Mouse (Mus musculus) hindbrain, embryonic 11.5 days (tissue): ENCODE data around the gene Ddit4. TPM values are rescaled to one million over a fixed set of nuclear protein-coding genes. Genes with fewer than 3 reads are reported as not detected.

ENCODE experiments used
- ATAC-seq: fragments of 200-750 bp; cut with Nextera tagmentation; 2 replicates; pipeline ENCODE4 v1.8.0; 2017; ENCODE audit warnings: mild to moderate bottlenecking, moderate TSS enrichment, moderate library complexity; ENCODE audit not compliant: low FRiP score
- DNase-seq: peaks from one replicate; pipeline ENCODE4 v3.0.0-alpha.2; 2015; ENCODE audit warnings: low spot score
- H3K27ac ChIP-seq: fragments of 300-500 bp; sonication (generic); 2 replicates; pipeline ENCODE4 v1.5.1; 2014; ENCODE audit warnings: mild to moderate bottlenecking, low read depth, low read length
- H3K27me3 ChIP-seq: fragments of 300-500 bp; sonication (generic); 2 replicates; pipeline ENCODE4 v1.6.1; 2014; ENCODE audit warnings: mild to moderate bottlenecking, low read length, moderate library complexity, mixed read lengths; ENCODE audit not compliant: control insufficient read depth, insufficient read depth
- H3K36me3 ChIP-seq: fragments of 300-500 bp; sonication (generic); 2 replicates; pipeline ENCODE4 v1.6.1; 2014; ENCODE audit warnings: mild to moderate bottlenecking, low read length, moderate library complexity, mixed read lengths; ENCODE audit not compliant: control insufficient read depth, insufficient read depth
- H3K4me1 ChIP-seq: fragments of 300-500 bp; sonication (generic); replicated peaks from 2 replicates; pipeline ENCODE4 v1.6.1; 2014; ENCODE audit warnings: low read length, mixed read lengths; ENCODE audit not compliant: control insufficient read depth, insufficient read depth
- H3K4me2 ChIP-seq: fragments of 300-500 bp; sonication (generic); replicated peaks from 2 replicates; pipeline ENCODE4 v1.6.1; 2014; ENCODE audit warnings: mild to moderate bottlenecking, low read depth, low read length
- H3K4me3 ChIP-seq: fragments of 300-500 bp; sonication (generic); 2 replicates; pipeline ENCODE4 v1.5.1; 2014; ENCODE audit warnings: low read depth, low read length
- H3K9ac ChIP-seq: fragments of 300-500 bp; sonication (generic); 2 replicates; pipeline ENCODE4 v1.6.1; 2014; ENCODE audit warnings: low read depth, low read length
- H3K9me3 ChIP-seq: fragments of 300-500 bp; sonication (generic); 2 replicates; pipeline ENCODE4 v1.6.1; 2016; ENCODE audit warnings: low read length; ENCODE audit not compliant: control insufficient read depth
- WGBS: fragments of 180-500 bp; shearing (Covaris S2); extraction: QIAGEN DNeasy Blood & Tissue Kit; methylation state at CpG from one replicate; pipeline ENCODE4 v1.1.7; 2014; 5-methylcytosine and 5-hydroxymethylcytosine counted together
- polyA plus RNA-seq: library from polyadenylated mRNA; unstranded; fragments of >200 nt; fragmentation: Nextera tagmentation; extraction: Ambion mirVana; gene quantifications from 2 replicates; pipeline ENCODE4 v1.2.1, GENCODE M21; 2014

The Ddit4 gene
- polyA plus RNA-seq, 1 experiment from 2014 or later = 4.6 TPM

DNA sequence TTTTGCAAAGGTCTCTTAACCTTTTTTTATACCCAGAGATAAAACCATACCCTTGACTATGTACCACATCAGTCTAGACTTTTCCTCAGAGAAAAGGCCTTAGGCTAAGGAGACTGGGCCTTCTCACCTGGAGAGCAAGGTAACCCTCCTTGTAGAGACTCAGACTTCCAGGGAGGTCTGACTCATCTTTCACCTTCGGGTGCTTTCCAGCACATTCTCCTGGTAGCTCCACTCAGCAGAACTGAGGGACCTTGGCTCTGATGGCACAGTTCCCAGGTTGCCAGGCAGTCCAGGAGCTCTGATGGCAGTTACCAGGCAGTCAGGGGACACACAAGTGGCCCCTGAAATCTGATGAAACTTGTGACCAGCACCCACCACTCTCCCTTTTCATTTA lies 2.4 kb downstream of the Ddit4 start:
- Histone ChIP-seq H3K4me1 (no peaks in the 10 kb centered on the region; the same call in 1 of the 2 replicates), H3K27ac (no peak overlapping the region), H3K27me3 (no peaks in the 10 kb centered on the region), H3K9me3 (no peaks in the 10 kb centered on the region), H3K4me2 (peak overlapping the region; percentile 86), H3K4me3 (no peak overlapping the region), H3K36me3 (no peaks in the 10 kb centered on the region), H3K9ac (no peak overlapping the region; the same call in 1 of the 2 replicates)
- ATAC-seq (no peak), DNase-seq (no peak)
- WGBS = 81% methylated on average over 1 of the region's 1 CpGs

DNA sequence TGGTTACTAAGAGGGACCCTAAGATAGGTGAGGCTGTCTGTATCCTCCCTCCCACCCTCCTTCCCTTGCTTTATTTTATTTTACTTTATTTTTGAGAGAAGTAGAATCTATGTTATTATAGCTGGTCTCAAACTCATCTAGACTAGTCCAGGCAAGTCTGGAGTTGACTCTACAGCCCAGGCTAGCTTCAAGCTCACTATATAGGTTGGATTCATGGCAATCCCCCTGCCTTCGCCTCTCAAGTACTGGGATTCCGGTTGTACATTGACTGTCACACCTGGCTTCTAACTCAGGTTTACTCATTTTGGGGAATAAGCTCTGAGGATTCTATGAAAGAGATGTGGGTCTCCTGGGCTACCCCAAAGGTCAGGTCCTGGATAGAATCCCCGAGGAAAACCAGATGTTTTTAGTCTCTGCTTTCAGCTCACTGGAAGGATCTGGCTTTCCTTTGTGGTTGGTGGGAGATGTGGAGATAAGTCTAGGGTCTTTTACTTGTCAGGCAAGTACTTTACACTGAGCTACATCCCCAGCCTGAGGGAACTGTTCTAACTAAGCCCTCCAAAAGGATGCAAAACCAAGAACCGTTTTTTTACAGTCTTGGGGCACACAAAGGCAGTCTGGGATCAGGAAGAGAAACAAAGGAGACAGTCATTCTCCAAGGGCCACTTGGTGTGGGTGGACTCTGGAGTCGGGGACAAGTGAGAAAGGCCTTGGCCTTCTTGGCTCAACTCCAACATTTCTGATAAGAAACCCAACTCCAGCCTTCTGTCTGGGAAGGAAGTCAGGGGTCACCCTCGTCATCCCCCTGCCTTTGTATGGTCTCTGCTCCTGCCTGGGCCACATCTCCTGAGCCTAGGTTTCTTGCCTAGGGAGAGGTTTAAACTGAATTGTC lies 3.0 kb downstream of the Ddit4 start:
- Histone ChIP-seq H3K36me3 (no peaks in the 10 kb centered on the region), H3K27ac (no peak overlapping the region), H3K4me2 (no peak overlapping the region), H3K27me3 (no peaks in the 10 kb centered on the region), H3K9ac (no peak overlapping the region), H3K4me1 (no peaks in the 10 kb centered on the region; the same call in 1 of the 2 replicates), H3K4me3 (no peak overlapping the region), H3K9me3 (no peaks in the 10 kb centered on the region)
- 52% methylated on average over 6 of the region's 6 CpGs for WGBS
- DNase-seq = no peak
- no peak for ATAC-seq

DNA sequence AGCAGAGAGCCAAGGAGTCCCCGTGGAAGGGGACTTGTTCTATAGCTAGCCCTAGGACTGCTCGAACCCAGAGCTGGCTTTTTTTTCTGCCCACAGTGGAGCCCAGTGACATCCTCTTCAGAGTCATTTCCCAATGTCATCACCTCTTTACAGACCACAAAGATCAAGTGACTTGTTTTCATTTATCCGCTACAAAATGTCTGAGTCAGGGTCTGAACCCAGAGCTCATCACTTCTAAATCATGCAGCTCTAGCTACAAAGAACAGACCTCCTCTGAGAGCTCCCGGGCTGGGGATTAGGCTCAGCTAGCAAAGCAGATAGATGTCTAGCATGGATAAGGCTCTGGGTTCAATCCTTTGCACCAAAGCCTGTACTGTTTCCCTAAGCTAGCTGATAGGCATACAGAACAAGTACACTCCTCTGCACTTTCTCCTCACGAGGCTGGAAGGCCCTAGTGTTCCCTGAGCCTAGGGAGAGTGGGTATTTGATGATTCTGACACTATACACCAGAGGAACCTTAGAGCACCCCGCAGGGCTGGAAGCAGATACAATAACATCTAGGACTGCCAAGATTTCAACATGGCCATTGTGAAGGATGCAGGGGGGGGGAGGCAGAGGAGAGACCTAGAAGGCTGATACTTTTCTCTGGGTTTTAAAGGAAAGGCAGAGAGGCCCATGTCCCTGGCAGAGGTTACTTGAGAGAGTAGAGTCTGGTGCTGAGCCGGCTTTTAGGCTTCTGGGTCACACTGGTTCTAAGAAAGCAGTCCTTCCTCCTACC lies 4.1 kb downstream of the Ddit4 start:
- Histone ChIP-seq H3K36me3 (no peaks in the 10 kb centered on the region), H3K27ac (0 out of 2 replicates have a peak overlapping the region, but pooled peaks have one; percentile 4), H3K4me3 (no peak overlapping the region), H3K27me3 (no peaks in the 10 kb centered on the region), H3K4me2 (no peak overlapping the region), H3K9me3 (no peaks in the 10 kb centered on the region), H3K9ac (no peak overlapping the region), H3K4me1 (no peaks in the 10 kb centered on the region; the same call in 1 of the 2 replicates)
- DNase-seq = no peak
- 71% methylated on average over 7 of the region's 7 CpGs for WGBS
- ATAC-seq = no peak

DNA sequence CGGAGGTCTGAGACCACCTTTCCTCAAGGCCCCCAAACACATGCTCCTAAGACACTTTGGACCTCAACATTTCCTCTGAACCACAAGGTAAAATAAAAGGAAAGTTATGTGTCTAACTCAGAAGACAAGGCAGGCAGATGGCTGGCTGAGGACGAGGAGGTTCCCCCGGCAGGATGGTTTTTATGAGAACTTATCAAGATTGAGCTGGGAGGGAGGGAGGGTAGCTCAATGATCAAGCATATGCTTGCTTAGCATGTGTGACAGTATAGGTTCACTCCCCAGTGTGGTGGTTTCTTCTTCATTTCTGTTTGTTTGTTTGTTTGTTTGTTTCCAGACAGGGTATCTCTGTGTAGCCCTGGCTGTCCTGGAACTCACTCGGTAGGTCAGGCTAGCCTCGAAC lies 5.3 kb downstream of the Ddit4 start:
- Histone ChIP-seq H3K9me3 (no peaks in the 10 kb centered on the region), H3K27me3 (no peaks in the 10 kb centered on the region; the same call in 1 of the 2 replicates), H3K4me1 (no peaks in the 10 kb centered on the region), H3K4me2 (no peak overlapping the region), H3K27ac (no peak overlapping the region), H3K36me3 (no peaks in the 10 kb centered on the region), H3K9ac (no peak overlapping the region), H3K4me3 (no peak overlapping the region)
- DNase-seq (no peak), ATAC-seq (no peak)
- 96% methylated on average over 5 of the region's 5 CpGs for WGBS

DNA sequence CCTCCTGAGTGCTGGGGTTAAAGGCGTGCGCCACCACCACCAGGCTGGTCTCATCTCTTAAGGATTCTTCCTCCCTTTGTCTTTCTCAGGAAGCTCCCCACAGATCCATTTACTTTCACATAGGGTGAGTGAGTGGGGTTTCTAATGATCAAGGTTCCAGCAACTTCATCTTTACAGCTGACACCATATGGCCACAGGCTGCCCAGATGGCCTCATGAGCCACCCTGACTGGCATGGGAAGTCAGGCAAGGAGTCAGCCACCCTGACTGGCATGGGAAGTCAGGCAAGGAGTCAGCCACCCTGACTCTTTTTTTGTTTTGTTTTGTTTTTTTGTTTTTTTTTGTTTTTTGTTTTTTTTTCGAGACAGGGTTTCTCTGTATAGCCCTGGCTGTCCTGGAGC lies 6.2 kb downstream of the Ddit4 start:
- no peak for DNase-seq
- no peaks in the 10 kb centered on the region for H3K36me3 ChIP-seq
- no peak overlapping the region for H3K9ac ChIP-seq
- no peak overlapping the region for H3K4me3 ChIP-seq
- H3K27me3 ChIP-seq = no peaks in the 10 kb centered on the region; the same call in 1 of the 2 replicates
- no peaks in the 10 kb centered on the region for H3K4me1 ChIP-seq
- no peak overlapping the region for H3K4me2 ChIP-seq
- WGBS = 91% methylated on average over 3 of the region's 3 CpGs
- ATAC-seq = no peak
- H3K27ac ChIP-seq = no peak overlapping the region
- H3K9me3 ChIP-seq = no peaks in the 10 kb centered on the region

DNA sequence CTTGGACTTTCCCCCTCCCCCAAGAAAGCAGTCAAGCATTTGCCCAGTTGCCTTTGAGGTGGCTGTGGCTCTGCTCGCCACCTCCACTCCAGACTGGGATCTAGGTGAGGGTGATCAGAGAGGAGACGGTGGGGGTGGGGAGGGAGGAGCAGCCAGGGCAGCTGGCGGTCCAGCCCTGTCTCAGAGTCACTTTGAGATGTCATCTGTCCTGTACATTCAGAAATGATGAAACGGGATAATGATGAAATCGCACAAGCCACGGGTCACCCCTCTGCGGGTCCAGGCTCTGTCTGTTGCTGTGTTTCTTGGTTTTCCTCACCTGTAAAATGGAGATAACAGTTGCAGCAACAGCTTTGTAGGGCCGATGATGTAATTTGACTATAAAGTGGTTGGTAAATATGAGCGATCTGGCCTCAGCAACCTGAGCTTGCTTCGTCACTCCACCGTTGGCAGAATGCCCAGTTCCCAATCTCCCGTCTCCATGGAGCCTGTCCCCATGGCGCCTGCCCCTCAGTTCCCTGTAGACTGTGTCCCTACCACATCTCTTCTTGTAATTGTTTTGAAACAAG lies 8.1 kb downstream of the Ddit4 start:
- Histone ChIP-seq H3K4me3 (no peak overlapping the region), H3K9ac (no peak overlapping the region), H3K9me3 (no peaks in the 10 kb centered on the region), H3K27me3 (no peaks in the 10 kb centered on the region; the same call in 1 of the 2 replicates), H3K27ac (no peak overlapping the region), H3K4me2 (no peak overlapping the region), H3K4me1 (no peaks in the 10 kb centered on the region), H3K36me3 (no peaks in the 10 kb centered on the region)
- ATAC-seq (peak; percentile 58; the same call in 1 of the 2 replicates), DNase-seq (peak; percentile 61)
- WGBS = 61% methylated on average over 13 of the region's 13 CpGs

DNA sequence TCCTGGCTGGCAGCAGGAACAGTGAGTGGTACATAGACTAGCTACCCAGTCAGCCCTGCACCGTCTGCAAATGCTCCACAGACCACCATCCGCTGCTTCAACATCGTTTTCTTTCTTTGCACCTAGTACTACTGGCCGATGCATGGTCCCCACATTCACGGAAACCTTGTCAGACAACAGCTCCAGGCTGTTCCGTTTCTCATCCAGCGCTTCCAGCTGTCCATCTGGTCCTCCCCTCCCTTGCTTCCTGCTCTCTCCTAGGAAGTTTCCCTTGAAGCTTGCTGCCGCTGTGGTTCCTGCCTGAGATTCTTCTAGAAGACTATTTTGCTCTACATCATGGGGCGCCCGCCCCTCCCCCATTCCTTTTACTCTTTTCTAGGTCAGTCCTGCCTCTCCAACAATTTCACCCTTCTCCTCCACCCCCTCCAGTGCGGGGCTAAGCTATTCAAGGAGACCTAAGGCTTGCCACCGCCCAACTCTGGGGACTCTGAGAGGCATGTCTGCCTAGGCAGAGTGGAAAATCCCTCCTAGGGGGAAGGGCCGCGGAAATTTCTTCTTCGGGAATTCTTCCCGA lies 8.7 kb downstream of the Ddit4 start:
- Histone ChIP-seq H3K4me1 (no peaks in the 10 kb centered on the region), H3K27ac (peak overlapping the region; percentile 17; the same call in 1 of the 2 replicates), H3K27me3 (no peaks in the 10 kb centered on the region; the same call in 1 of the 2 replicates), H3K9me3 (no peaks in the 10 kb centered on the region), H3K9ac (peak overlapping the region; percentile 16; the same call in 1 of the 2 replicates), H3K36me3 (no peaks in the 10 kb centered on the region), H3K4me2 (peak overlapping the region; percentile 21), H3K4me3 (no peak overlapping the region)
- DNase-seq (peak; percentile 63), ATAC-seq (peak; percentile 66)
- 3% methylated on average over 16 of the region's 16 CpGs for WGBS

DNA sequence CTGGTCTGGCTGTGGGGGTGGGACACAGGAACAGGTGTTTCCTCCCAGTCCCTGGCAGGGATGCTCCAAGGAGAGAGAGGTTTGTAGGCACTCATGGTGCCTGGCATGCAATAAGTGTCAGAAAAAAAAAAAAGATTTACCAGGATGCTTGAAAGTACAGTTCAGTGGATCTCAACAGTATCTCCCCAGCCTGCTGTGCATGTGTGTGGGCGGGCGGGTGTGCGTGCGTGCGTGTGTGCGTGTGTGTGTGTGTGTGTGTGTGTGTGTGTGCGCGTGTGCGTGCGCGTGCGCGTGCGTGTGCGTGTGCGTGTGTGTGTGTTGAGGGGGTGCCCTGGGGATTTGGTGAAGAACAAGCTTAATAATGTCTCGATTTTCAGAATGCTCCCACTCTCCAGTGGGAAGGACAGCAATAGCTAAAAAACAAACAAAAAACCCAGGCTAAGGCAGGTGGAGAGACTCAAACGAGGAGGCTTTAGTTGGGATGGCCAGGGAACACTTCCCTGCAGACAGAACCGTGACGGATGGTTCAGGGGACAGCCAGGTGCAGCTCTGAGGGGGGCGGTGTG lies 9.3 kb downstream of the Ddit4 start:
- Histone ChIP-seq H3K4me3 (no peak overlapping the region), H3K4me1 (no peaks in the 10 kb centered on the region), H3K9me3 (no peaks in the 10 kb centered on the region), H3K27ac (peak overlapping the region; percentile 17; the same call in 1 of the 2 replicates), H3K36me3 (no peaks in the 10 kb centered on the region), H3K9ac (peak overlapping the region; percentile 16; the same call in 1 of the 2 replicates), H3K27me3 (no peaks in the 10 kb centered on the region; the same call in 1 of the 2 replicates), H3K4me2 (peak overlapping the region; percentile 21)
- DNase-seq (no peak), ATAC-seq (no peak)
- WGBS = 53% methylated on average over 21 of the region's 21 CpGs
